Mouse (Mus musculus): Measurements from ENCODE around the gene Dgkk. TPM values are rescaled to one million over a fixed set of nuclear protein-coding genes. Genes with fewer than 3 reads are reported as not detected.
"Not testable (repeated sequence)": the region's sequence is repeated elsewhere in the genome, so short reads cannot be mapped to it uniquely, and the experiment has no call there.

Dgkk gene
- 0.05 and 0.09 TPM in 2 replicates for polyA plus RNA-seq (2015; fragmentation: Nextera tagmentation; extraction: Ambion mirVana)

DNA sequence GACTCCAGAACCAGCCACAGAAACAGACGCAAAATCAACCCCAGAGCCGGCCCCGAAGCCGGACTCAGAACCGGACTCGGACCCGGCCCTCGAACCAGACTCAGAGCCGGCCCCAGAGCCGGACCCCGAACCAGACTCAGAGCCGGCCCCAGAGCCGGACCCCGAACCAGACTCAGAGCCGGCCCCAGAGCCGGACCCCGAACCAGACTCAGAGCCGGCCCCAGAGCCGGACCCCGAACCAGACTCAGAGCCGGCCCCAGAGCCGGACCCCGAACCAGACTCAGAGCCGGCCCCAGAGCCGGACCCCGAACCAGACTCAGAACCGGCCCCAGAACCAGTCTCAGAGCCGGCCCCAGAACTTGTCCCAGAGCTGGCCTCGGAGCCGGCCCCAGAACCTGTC lies at the start of gene Dgkk:
Gene Dgkk, plus strand, starts transcription at position 301 of the 400 bp plus-strand sequence.
- not testable (repeated sequence) for H3K36me3 ChIP-seq (ENCODE audit: control insufficient read depth, insufficient read depth, low read length); H3K9ac ChIP-seq (ENCODE audit: low read depth, low read length); H3K27me3 ChIP-seq (replicated peaks; ENCODE audit: control insufficient read depth, insufficient read depth, low read length); H3K4me1 ChIP-seq (ENCODE audit: control insufficient read depth, insufficient read depth, low read length); H3K9me3 ChIP-seq (ENCODE audit: control insufficient read depth, low read length); ATAC-seq; H3K27ac ChIP-seq (ENCODE audit: low read length)
- Histone ChIP-seq H3K4me3 (ENCODE audit: low read length) (peak within 1 kb of the TSS; percentile 38), H3K4me2 (ENCODE audit: low read depth, low read length) (peak within 1 kb of the TSS; percentile 57)
- 31% methylated on average over 14 of the region's 30 CpGs for WGBS

DNA sequence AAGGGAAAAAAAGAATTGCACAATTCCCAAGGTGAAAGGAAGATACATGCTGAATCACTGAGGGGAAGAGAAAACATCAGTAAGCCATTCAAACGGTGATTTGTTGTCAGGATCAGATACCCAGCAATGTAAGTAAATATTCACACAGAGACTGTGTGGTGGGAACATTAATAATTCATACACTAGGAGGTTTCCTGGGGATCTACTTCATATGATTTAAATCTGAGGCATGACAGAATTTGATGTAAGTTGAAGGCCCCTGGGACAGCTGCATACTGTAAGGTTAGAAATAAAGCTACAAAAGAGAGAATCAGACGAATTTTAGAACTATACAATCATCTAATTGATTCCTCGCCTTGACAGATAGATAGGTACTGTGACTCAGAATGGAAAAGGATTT lies 45.1 kb upstream of the Dgkk start:
- H3K4me3 ChIP-seq (ENCODE audit: low read length): no peak overlapping the region
- H3K9ac ChIP-seq (ENCODE audit: low read depth, low read length): no peak overlapping the region
- H3K4me1 ChIP-seq (ENCODE audit: control insufficient read depth, insufficient read depth, low read length): no peaks in the 10 kb centered on the region
- H3K9me3 ChIP-seq (ENCODE audit: control insufficient read depth, low read length): no peaks in the 10 kb centered on the region
- ATAC-seq: no peak
- H3K27ac ChIP-seq (ENCODE audit: low read length): no peak overlapping the region
- H3K36me3 ChIP-seq (ENCODE audit: control insufficient read depth, insufficient read depth, low read length): no peaks in the 10 kb centered on the region
- WGBS: 64% methylated on average over 3 of the region's 3 CpGs
- H3K4me2 ChIP-seq (ENCODE audit: low read depth, low read length): no peak overlapping the region
- no peaks in the 10 kb centered on the region for H3K27me3 ChIP-seq (replicated peaks; ENCODE audit: control insufficient read depth, insufficient read depth, low read length)

GRCm38 (mm10) chrX:6750714-6751113 lies 28.4 kb upstream of the Dgkk start:
- no peaks in the 10 kb centered on the region for H3K4me1 ChIP-seq (ENCODE audit: control insufficient read depth, insufficient read depth, low read length)

DNA sequence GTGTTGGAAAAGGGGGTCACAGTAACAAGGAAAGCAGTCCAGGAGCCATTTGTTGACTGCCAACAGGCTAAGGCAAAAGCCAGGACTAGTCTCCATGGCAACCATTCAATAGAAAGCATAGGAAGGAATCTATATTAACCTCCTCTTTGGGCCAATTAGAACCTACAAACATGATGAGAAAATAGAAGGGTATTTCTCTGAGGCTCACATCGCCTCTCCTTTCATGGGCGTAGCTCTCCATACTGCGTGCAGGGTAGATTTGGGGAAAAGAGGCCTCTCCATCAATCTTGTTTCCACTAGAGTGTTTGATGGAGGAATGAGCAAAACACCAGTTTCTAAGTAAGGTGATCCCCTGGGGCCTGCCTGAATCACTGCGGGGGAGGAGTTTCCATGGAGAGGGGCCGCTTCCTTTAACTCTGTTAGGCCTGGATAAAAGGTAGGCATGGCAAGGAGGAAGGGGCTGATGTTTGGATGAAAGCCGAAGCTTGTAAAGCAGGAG lies 27.5 kb upstream of the Dgkk start:
- Histone ChIP-seq H3K4me1 (ENCODE audit: control insufficient read depth, insufficient read depth, low read length) (no peaks in the 10 kb centered on the region), H3K4me2 (ENCODE audit: low read depth, low read length) (no peak overlapping the region), H3K36me3 (ENCODE audit: control insufficient read depth, insufficient read depth, low read length) (no peaks in the 10 kb centered on the region), H3K27me3 (replicated peaks; ENCODE audit: control insufficient read depth, insufficient read depth, low read length) (no peaks in the 10 kb centered on the region), H3K27ac (ENCODE audit: low read length) (no peak overlapping the region), H3K9me3 (ENCODE audit: control insufficient read depth, low read length) (no peaks in the 10 kb centered on the region), H3K9ac (ENCODE audit: low read depth, low read length) (no peak overlapping the region), H3K4me3 (ENCODE audit: low read length) (no peak overlapping the region)
- ATAC-seq: no peak
- 45% methylated on average over 6 of the region's 6 CpGs for WGBS

More at GRCm38 (mm10) chrX:6750714-6751113, 28.4 kb upstream of the Dgkk start:
- Histone ChIP-seq H3K9ac (ENCODE audit: low read depth, low read length) (no peak overlapping the region), H3K4me2 (ENCODE audit: low read depth, low read length) (no peak overlapping the region), H3K27me3 (replicated peaks; ENCODE audit: control insufficient read depth, insufficient read depth, low read length) (no peaks in the 10 kb centered on the region), H3K9me3 (ENCODE audit: control insufficient read depth, low read length) (no peaks in the 10 kb centered on the region), H3K4me3 (ENCODE audit: low read length) (no peak overlapping the region), H3K27ac (ENCODE audit: low read length) (no peak overlapping the region), H3K36me3 (ENCODE audit: control insufficient read depth, insufficient read depth, low read length) (no peaks in the 10 kb centered on the region)
- ATAC-seq: no peak
- 58% methylated on average over 1 of the region's 1 CpGs for WGBS

- no peaks in the 10 kb centered on the region for H3K4me1 ChIP-seq (ENCODE audit: control insufficient read depth, insufficient read depth, low read length)
- 26% methylated on average over 12 of the region's 13 CpGs for WGBS
- peaks cover 7% of the 10 kb centered on the region; the same call in 1 of the 2 replicates for H3K27me3 ChIP-seq (replicated peaks; ENCODE audit: control insufficient read depth, insufficient read depth, low read length)
- no peak overlapping the region for H3K27ac ChIP-seq (ENCODE audit: low read length)
- H3K9me3 ChIP-seq (ENCODE audit: control insufficient read depth, low read length): no peaks in the 10 kb centered on the region
- H3K36me3 ChIP-seq (ENCODE audit: control insufficient read depth, insufficient read depth, low read length): no peaks in the 10 kb centered on the region
- H3K4me3 ChIP-seq (ENCODE audit: low read length): peak overlapping the region; percentile 7; the same call in 1 of the 2 replicates
- H3K9ac ChIP-seq (ENCODE audit: low read depth, low read length): no peak overlapping the region
- no peak for ATAC-seq
- peak overlapping the region; percentile 57; the same call in 1 of the 2 replicates for H3K4me2 ChIP-seq (ENCODE audit: low read depth, low read length)
Observed at GRCm38 (mm10) chrX:6777489-6778249, 1.4 kb upstream of the Dgkk start.

DNA sequence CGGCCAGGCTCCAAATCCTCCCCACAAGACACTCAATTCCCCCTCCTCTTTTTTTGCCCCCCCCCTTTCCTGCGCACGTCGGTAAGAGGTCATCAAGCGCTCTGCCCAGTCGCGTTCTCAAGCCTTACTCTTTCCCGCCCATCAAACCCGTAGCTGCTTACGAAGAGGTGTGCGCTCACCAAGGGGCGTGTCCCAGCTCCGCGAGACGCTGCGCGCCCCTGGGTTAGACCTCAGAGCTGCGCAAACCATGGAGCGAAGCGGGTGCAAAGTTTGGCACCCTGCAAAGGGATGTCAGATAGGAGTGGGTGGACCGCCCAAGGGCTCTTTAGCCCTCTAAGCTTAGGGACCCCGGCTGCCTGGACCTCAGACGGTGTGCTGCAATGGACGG lies 862 bp upstream of the Dgkk start:
- H3K36me3 ChIP-seq (ENCODE audit: control insufficient read depth, insufficient read depth, low read length): no peaks in the 10 kb centered on the region
- ATAC-seq: peak; percentile 76
- no peak overlapping the region for H3K9ac ChIP-seq (ENCODE audit: low read depth, low read length)
- peak overlapping the region; percentile 38 for H3K4me3 ChIP-seq (ENCODE audit: low read length)
- no peaks in the 10 kb centered on the region for H3K9me3 ChIP-seq (ENCODE audit: control insufficient read depth, low read length)
- no peak overlapping the region for H3K27ac ChIP-seq (ENCODE audit: low read length)
- WGBS: 22% methylated on average over 24 of the region's 24 CpGs
- H3K4me2 ChIP-seq (ENCODE audit: low read depth, low read length): peak overlapping the region; percentile 57
- no peaks in the 10 kb centered on the region for H3K4me1 ChIP-seq (ENCODE audit: control insufficient read depth, insufficient read depth, low read length)
- peaks cover 7% of the 10 kb centered on the region; the same call in 1 of the 2 replicates for H3K27me3 ChIP-seq (replicated peaks; ENCODE audit: control insufficient read depth, insufficient read depth, low read length)

DNA sequence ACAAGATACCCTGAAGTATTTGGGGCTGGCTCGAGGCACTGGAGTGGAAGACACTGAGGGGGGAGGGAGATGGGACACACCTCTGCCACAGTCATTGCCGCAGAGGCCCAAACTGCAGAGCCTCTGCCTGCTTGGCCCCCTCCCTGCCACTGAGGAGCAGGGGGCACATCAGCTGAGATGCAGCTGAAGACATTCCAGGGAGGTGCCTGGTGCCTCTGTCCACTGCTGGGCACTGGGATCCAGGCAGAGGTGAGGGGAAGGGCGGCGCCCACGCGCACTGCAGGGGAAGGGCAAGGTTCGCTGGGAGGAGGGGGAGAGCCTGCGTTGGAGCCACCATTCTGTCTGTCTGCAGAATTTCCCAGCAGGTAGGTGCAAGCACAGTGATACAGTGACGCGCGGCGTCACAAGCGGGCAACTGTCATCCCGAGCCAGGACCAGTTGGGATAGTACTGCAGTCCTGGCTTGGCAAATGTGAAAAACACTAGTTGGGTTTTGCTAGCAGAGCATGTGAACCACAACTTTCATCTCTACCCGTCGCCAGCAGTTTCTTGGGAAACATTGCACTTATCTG lies 948 bp downstream of the Dgkk start:
- WGBS: 20% methylated on average over 16 of the region's 16 CpGs
- no peak overlapping the region for H3K4me3 ChIP-seq (ENCODE audit: low read length)
- H3K4me2 ChIP-seq (ENCODE audit: low read depth, low read length): 0 out of 2 replicates have a peak overlapping the region, but pooled peaks have one; percentile 12

DNA sequence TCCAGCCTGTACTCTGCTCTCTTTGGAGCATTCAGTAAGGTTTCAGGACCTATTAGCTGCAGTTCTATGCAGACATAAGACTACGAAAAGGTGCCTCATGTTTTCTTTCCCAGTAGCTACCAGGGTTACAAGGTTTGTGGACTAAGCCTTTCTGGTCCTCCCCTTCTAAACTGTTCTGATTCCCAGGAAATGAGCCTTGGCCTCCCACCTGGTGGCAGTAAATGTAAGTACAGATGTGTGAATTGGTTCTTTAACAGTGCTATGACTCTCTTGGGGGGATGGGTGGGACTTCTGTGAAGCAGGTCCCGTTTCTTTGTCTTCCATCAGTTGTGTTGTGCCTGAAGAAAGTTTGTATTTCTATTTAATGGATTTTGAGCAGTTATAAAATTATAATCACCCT lies 53.4 kb downstream of the Dgkk start:
- WGBS: 57% methylated on average over 2 of the region's 2 CpGs
- Histone ChIP-seq H3K27ac (ENCODE audit: low read length) (no peak overlapping the region), H3K4me3 (ENCODE audit: low read length) (no peak overlapping the region), H3K9ac (ENCODE audit: low read depth, low read length) (no peak overlapping the region), H3K36me3 (ENCODE audit: control insufficient read depth, insufficient read depth, low read length) (no peaks in the 10 kb centered on the region), H3K4me2 (ENCODE audit: low read depth, low read length) (no peak overlapping the region), H3K9me3 (ENCODE audit: control insufficient read depth, low read length) (no peaks in the 10 kb centered on the region), H3K27me3 (replicated peaks; ENCODE audit: control insufficient read depth, insufficient read depth, low read length) (no peaks in the 10 kb centered on the region), H3K4me1 (ENCODE audit: control insufficient read depth, insufficient read depth, low read length) (no peaks in the 10 kb centered on the region)
- ATAC-seq: no peak

More for the DNA sequence above, 948 bp downstream of the Dgkk start:
- H3K36me3 ChIP-seq (ENCODE audit: control insufficient read depth, insufficient read depth, low read length): no peaks in the 10 kb centered on the region
- no peaks in the 10 kb centered on the region for H3K9me3 ChIP-seq (ENCODE audit: control insufficient read depth, low read length)
- no peak overlapping the region for H3K27ac ChIP-seq (ENCODE audit: low read length)
- no peaks in the 10 kb centered on the region for H3K4me1 ChIP-seq (ENCODE audit: control insufficient read depth, insufficient read depth, low read length)
- ATAC-seq: no peak
- H3K9ac ChIP-seq (ENCODE audit: low read depth, low read length): no peak overlapping the region
- peaks cover 7% of the 10 kb centered on the region; the same call in 1 of the 2 replicates for H3K27me3 ChIP-seq (replicated peaks; ENCODE audit: control insufficient read depth, insufficient read depth, low read length)

DNA sequence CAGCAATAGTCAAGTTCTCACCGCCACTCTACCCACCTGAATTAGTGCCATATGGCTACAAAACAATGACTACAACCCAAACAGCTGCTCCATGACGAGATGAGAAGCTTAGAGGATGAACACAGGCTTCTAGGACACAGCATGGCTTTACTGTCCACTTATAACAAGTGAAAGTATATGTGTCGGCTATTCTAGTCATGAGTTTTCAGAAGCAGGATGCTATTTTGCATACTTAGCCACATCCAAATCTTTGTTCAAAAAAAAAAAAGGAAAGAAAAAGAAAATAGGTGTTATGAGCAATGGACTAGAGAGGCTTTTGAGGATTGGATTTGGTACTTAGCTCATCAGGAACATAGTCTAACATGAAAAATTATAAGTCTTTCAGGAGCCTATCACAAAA lies 74.4 kb downstream of the Dgkk start:
- Histone ChIP-seq H3K4me1 (ENCODE audit: control insufficient read depth, insufficient read depth, low read length) (no peaks in the 10 kb centered on the region), H3K4me2 (ENCODE audit: low read depth, low read length) (no peak overlapping the region), H3K36me3 (ENCODE audit: control insufficient read depth, insufficient read depth, low read length) (no peaks in the 10 kb centered on the region), H3K27ac (ENCODE audit: low read length) (no peak overlapping the region), H3K27me3 (replicated peaks; ENCODE audit: control insufficient read depth, insufficient read depth, low read length) (no peaks in the 10 kb centered on the region), H3K4me3 (ENCODE audit: low read length) (no peak overlapping the region), H3K9me3 (ENCODE audit: control insufficient read depth, low read length) (no peaks in the 10 kb centered on the region), H3K9ac (ENCODE audit: low read depth, low read length) (no peak overlapping the region)
- no peak for ATAC-seq
- WGBS: 67% methylated on average over 3 of the region's 3 CpGs

Measured in intestine, embryonic 16.5 days (tissue).